Comparison of ENCODE assay signal across 20 mouse cellular contexts in genomic region chr12:69579623-69580022, GRCm38 (mm10). TPM values are rescaled to one million over a fixed set of nuclear protein-coding genes. Genes with fewer than 3 reads are reported as not detected.
A peak's percentile ranks its signal among the peaks of the same experiment; 100 is the strongest.
DNase-seq lines count a peak whose midpoint lies in the region; ATAC-seq and TF ChIP-seq lines count a peak whose summit lies in the region.
"Had no signal": no experiment of that assay in that cellular context is flagged by ENCODE, and none has a peak within 500 bp of the region (broad histone marks: within the 10 kb centered on the region; RNA-seq: fewer than 3 reads in every experiment).

No protein-coding gene starts in this region.

- no peak for DNase-seq in liver, embryonic 11.5 days (ENCODE audit: low spot score)
- DNase-seq in liver, result no peak
- peak; percentile 25 for DNase-seq in c-Kit-positive CD71-positive TER-119-positive erythroid progenitor cells, embryonic 14.5 days (ENCODE audit: low spot score)
- DNase-seq in left cerebral cortex, postnatal 4 days, result no peak
- DNase-seq in urinary bladder, postnatal 14 days (ENCODE audit: low spot score), result no peak
- DNase-seq in lung, adult 2 months, result no peak
- DNase-seq: adrenal gland, postnatal 14 days; cerebellum, adult 9-10 months; gastrocnemius, postnatal 14 days; heart, adult 18-20 months; heart, postnatal 10 days; kidney, adult 8-10 months; kidney, postnatal 14 days; thymus, postnatal 36 days had no signal

- H3K9ac ChIP-seq in liver, embryonic 11.5 days (ENCODE audit: low read depth, low read length), result no peak overlapping the region
- H3K9ac ChIP-seq: forebrain, embryonic 15.5 days; heart, embryonic 12.5 days; midbrain, embryonic 13.5 days had no signal

- H3K27me3 ChIP-seq in liver, embryonic 11.5 days (replicated peaks; ENCODE audit: control insufficient read depth, insufficient read depth, low read length), result no peaks in the 10 kb centered on the region
- H3K27me3 ChIP-seq: forebrain, embryonic 15.5 days; heart, embryonic 12.5 days; midbrain, embryonic 13.5 days had no signal

- no peak overlapping the region for H3K4me3 ChIP-seq in liver, embryonic 11.5 days (ENCODE audit: low read depth, low read length)
- no peak overlapping the region for H3K4me3 ChIP-seq in lung, adult 2 months (replicated peaks; ENCODE audit: extremely low read depth, low read depth, low read length)
- H3K4me3 ChIP-seq: forebrain, embryonic 15.5 days; heart, embryonic 12.5 days; limb, embryonic 10.5 days; midbrain, embryonic 13.5 days had no signal

- TF ChIP-seq CTCF in lung, adult 2 months (IDR thresholded peaks at IDR 0.05; ENCODE audit: insufficient read depth, low read length), result no peak

- WGBS in liver, embryonic 11.5 days, result 69% methylated on average over 5 of the region's 5 CpGs
- WGBS in lung, adult 2 months, result 88% methylated on average over 5 of the region's 5 CpGs

- no peak for TF ChIP-seq POLR2A in lung, adult 2 months (IDR thresholded peaks at IDR 0.05; ENCODE audit: borderline replicate concordance, extremely low read depth, low read depth, low read length)

- intact Hi-C loops in left cerebral cortex, postnatal 4 days (cut with DNase I), result loop anchor here (5.0 to 10.0 kb wide), 2 partner anchors 115 to 207 kb away; partner anchors contain the start of genes Arf6 and Gm9887

- no peak for ATAC-seq in liver, embryonic 11.5 days (replicated peaks; ENCODE audit: low FRiP score)
- peak; percentile 51 for ATAC-seq in megakaryocyte, adult 5-6 weeks (ENCODE audit: poor library complexity, severe bottlenecking)
- ATAC-seq: forebrain, embryonic 15.5 days; hindbrain, postnatal 0 days; midbrain, embryonic 13.5 days had no signal

- H3K27ac ChIP-seq in liver, embryonic 11.5 days (ENCODE audit: low read depth, low read length), result peak overlapping the region; percentile 29; the same call in 1 of the 2 replicates
- H3K27ac ChIP-seq: forebrain, embryonic 15.5 days; hindbrain, postnatal 0 days; limb, embryonic 10.5 days; midbrain, embryonic 13.5 days had no signal

- no peak overlapping the region for H3K4me2 ChIP-seq in liver, embryonic 11.5 days
- H3K4me2 ChIP-seq: forebrain, embryonic 15.5 days; heart, embryonic 12.5 days; midbrain, embryonic 13.5 days had no signal

- peaks cover 18% of the 10 kb centered on the region for H3K36me3 ChIP-seq in liver, embryonic 11.5 days (ENCODE audit: control insufficient read depth, insufficient read depth, low read length)

- H3K4me1 ChIP-seq in liver, embryonic 11.5 days (replicated peaks; ENCODE audit: control insufficient read depth, insufficient read depth, low read length), result peaks cover 14% of the 10 kb centered on the region
- peaks cover 2% of the 10 kb centered on the region; the same call in 1 of the 2 replicates for H3K4me1 ChIP-seq in lung, adult 2 months (ENCODE audit: control insufficient read depth, insufficient read depth, low read length)

- H3K9me3 ChIP-seq in liver, embryonic 11.5 days (ENCODE audit: control insufficient read depth, low read length), result no peaks in the 10 kb centered on the region
- H3K9me3 ChIP-seq: forebrain, embryonic 15.5 days; heart, embryonic 12.5 days; limb, embryonic 10.5 days; midbrain, embryonic 13.5 days had no signal

RNA-seq across cellular contexts. Expression of gene Vcpkmt, which starts 3.2 kb away (rescaled TPM):
- 32.5 and 32.6 TPM in 2 replicates for polyA plus RNA-seq in liver, embryonic 11.5 days (2014; fragmentation: Nextera tagmentation; extraction: Ambion mirVana)
- 5.9 and 6.6 TPM in 2 replicates for total RNA-seq in megakaryocyte, adult 5-6 weeks (2015)
- 5.6 and 6.6 TPM in 2 replicates for total RNA-seq in megakaryocyte, adult 5-6 weeks (2017)
- 10 to 100 TPM; 17.7 to 19.2 TPM for total RNA-seq in left cerebral cortex, postnatal 4 days (2021)
- polyA plus RNA-seq in lung, adult 2 months (2012; rRNA removed), result 7.3 and 11.3 TPM in 2 replicates
